23 mouse cellular contexts compared by ENCODE assay signal in genomic region chr9:113146571-113146970, GRCm38 (mm10).
"Had no signal": no experiment of that assay in that cellular context is flagged by ENCODE, and none has a peak within 500 bp of the region (broad histone marks: within the 10 kb centered on the region; RNA-seq: fewer than 3 reads in every experiment).

No protein-coding gene starts in this region.

- H3K4me2 ChIP-seq: liver, embryonic 12.5 days; liver, embryonic 15.5 days; lung, embryonic 15.5 days; midbrain, embryonic 13.5 days; neural tube, embryonic 13.5 days had no signal

- ATAC-seq: intestine, embryonic 16.5 days; liver, embryonic 12.5 days; midbrain, embryonic 13.5 days; midbrain, embryonic 16.5 days had no signal

- H3K27ac ChIP-seq: kidney, postnatal 0 days; liver, embryonic 12.5 days; liver, embryonic 15.5 days; lung, embryonic 15.5 days; midbrain, embryonic 10.5 days; midbrain, embryonic 13.5 days; neural tube, embryonic 13.5 days; stomach, postnatal 0 days had no signal

- DNase-seq: kidney, adult 18-20 months; kidney, postnatal 4 days; lung, adult 18-20 months; lung, postnatal 10 days; lung, postnatal 36 days; right cerebral cortex, adult 18-20 months; right cerebral cortex, postnatal 14 days; right cerebral cortex, postnatal 4 days; thymus, adult 2 months; thymus, postnatal 14 days; thymus, postnatal 4 days had no signal

- H3K4me3 ChIP-seq: liver, embryonic 12.5 days; liver, embryonic 15.5 days; lung, embryonic 15.5 days; megakaryocyte, embryonic 14.5 days; midbrain, embryonic 10.5 days; midbrain, embryonic 13.5 days; myocyte; neural tube, embryonic 13.5 days had no signal

- H3K27me3 ChIP-seq: liver, embryonic 12.5 days; liver, embryonic 15.5 days; lung, embryonic 15.5 days; megakaryocyte, embryonic 14.5 days; midbrain, embryonic 13.5 days; neural tube, embryonic 13.5 days had no signal

- H3K36me3 ChIP-seq: liver, embryonic 12.5 days; liver, embryonic 15.5 days; lung, embryonic 15.5 days; midbrain, embryonic 10.5 days; midbrain, embryonic 13.5 days; neural tube, embryonic 13.5 days had no signal

- H3K4me1 ChIP-seq: liver, embryonic 12.5 days; liver, embryonic 15.5 days; lung, embryonic 15.5 days; megakaryocyte, embryonic 14.5 days; midbrain, embryonic 13.5 days; neural tube, embryonic 13.5 days had no signal

- H3K9ac ChIP-seq: liver, embryonic 12.5 days; liver, embryonic 15.5 days; lung, embryonic 15.5 days; midbrain, embryonic 13.5 days had no signal

- H3K9me3 ChIP-seq: liver, embryonic 12.5 days; liver, embryonic 15.5 days; lung, embryonic 15.5 days; midbrain, embryonic 10.5 days; midbrain, embryonic 13.5 days; neural tube, embryonic 13.5 days had no signal
